Mouse (Mus musculus): ENCODE data around the gene Mbnl1.

DNA sequence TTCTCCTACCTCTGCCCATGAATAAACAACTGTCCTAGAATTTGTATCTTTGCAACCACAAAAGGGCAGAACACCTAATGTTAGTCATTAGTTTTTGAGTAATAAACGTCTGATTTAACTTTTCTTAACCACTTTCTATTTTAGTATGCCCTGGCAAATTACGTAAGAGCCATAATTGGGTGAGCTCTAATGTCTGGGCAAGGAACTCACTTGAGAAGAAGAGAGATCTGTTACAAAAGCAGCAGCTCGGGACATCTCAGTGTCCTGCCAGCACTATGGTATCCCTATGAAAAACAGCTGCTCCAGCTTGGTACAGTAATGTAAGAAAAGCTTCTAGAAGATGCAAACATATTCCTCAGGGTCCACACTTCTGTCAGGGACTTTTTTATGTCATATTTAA is 109.5 kb downstream of the Mbnl1 start:
- TF ChIP-seq GATA1 (IDR thresholded peaks at IDR 0.05; ENCODE audit: borderline replicate concordance, low read length): no peak
- TF ChIP-seq FLI1 (IDR thresholded peaks at IDR 0.05; ENCODE audit: low read length): no peak

Measured in megakaryocyte, embryonic 14.5 days (primary cell).